Mouse (Mus musculus): ENCODE results near the gene Slc25a26. TPM values are rescaled to one million over a fixed set of nuclear protein-coding genes. Genes with fewer than 3 reads are reported as not detected.

Gene Slc25a26
- polyA plus RNA-seq, 1 experiment: 5.0 TPM

- H3K27me3 ChIP-seq (ENCODE audit: control insufficient read depth, insufficient read depth, low read length): no peaks in the 10 kb centered on the region
- H3K4me1 ChIP-seq (ENCODE audit: control insufficient read depth, insufficient read depth, insufficient read length, low read length): no peaks in the 10 kb centered on the region
- peaks cover 66% of the 10 kb centered on the region for H3K36me3 ChIP-seq (ENCODE audit: control insufficient read depth, insufficient read depth, low read length)
- 68% methylated on average over 5 of the region's 5 CpGs for WGBS
- H3K27ac ChIP-seq (ENCODE audit: insufficient read depth, low read depth, low read length): no peak overlapping the region
- TF ChIP-seq CTCF (IDR thresholded peaks at IDR 0.05; ENCODE audit: extremely low read depth, insufficient read length, insufficient replicate concordance, low read depth, low read length) (no peak), POLR2A (IDR thresholded peaks at IDR 0.05; ENCODE audit: low read depth, low read length) (no peak)
- H3K4me3 ChIP-seq (ENCODE audit: low read depth, low read length): no peak overlapping the region
Measured at GRCm38 (mm10) chr6:94625896-94626295, 125.8 kb downstream of the Slc25a26 start.

- Histone ChIP-seq H3K4me1 (ENCODE audit: control insufficient read depth, insufficient read depth, insufficient read length, low read length) (no peaks in the 10 kb centered on the region), H3K27me3 (ENCODE audit: control insufficient read depth, insufficient read depth, low read length) (no peaks in the 10 kb centered on the region), H3K36me3 (ENCODE audit: control insufficient read depth, insufficient read depth, low read length) (peaks cover 58% of the 10 kb centered on the region), H3K4me3 (ENCODE audit: low read depth, low read length) (no peak overlapping the region), H3K27ac (ENCODE audit: insufficient read depth, low read depth, low read length) (no peak overlapping the region)
- 40% methylated on average over 2 of the region's 2 CpGs for WGBS
- TF ChIP-seq CTCF (IDR thresholded peaks at IDR 0.05; ENCODE audit: extremely low read depth, insufficient read length, insufficient replicate concordance, low read depth, low read length) (no peak), POLR2A (IDR thresholded peaks at IDR 0.05; ENCODE audit: low read depth, low read length) (no peak)
Measured at GRCm38 (mm10) chr6:94626807-94627206, 126.7 kb downstream of the Slc25a26 start.

GRCm38 (mm10) chr6:94627714-94628595 is 127.8 kb downstream of the Slc25a26 start:
- no peak overlapping the region for H3K4me3 ChIP-seq (ENCODE audit: low read depth, low read length)
- peaks cover 51% of the 10 kb centered on the region for H3K36me3 ChIP-seq (ENCODE audit: control insufficient read depth, insufficient read depth, low read length)
- no peaks in the 10 kb centered on the region for H3K4me1 ChIP-seq (ENCODE audit: control insufficient read depth, insufficient read depth, insufficient read length, low read length)
- 71% methylated on average over 15 of the region's 15 CpGs for WGBS
- H3K27ac ChIP-seq (ENCODE audit: insufficient read depth, low read depth, low read length): no peak overlapping the region
- H3K27me3 ChIP-seq (ENCODE audit: control insufficient read depth, insufficient read depth, low read length): no peaks in the 10 kb centered on the region
- TF ChIP-seq CTCF (IDR thresholded peaks at IDR 0.05; ENCODE audit: extremely low read depth, insufficient read length, insufficient replicate concordance, low read depth, low read length): no peak

GRCm38 (mm10) chr6:94628787-94629186 is 128.7 kb downstream of the Slc25a26 start:
- Histone ChIP-seq H3K4me3 (ENCODE audit: low read depth, low read length) (no peak overlapping the region), H3K27me3 (ENCODE audit: control insufficient read depth, insufficient read depth, low read length) (no peaks in the 10 kb centered on the region), H3K36me3 (ENCODE audit: control insufficient read depth, insufficient read depth, low read length) (peaks cover 48% of the 10 kb centered on the region), H3K4me1 (ENCODE audit: control insufficient read depth, insufficient read depth, insufficient read length, low read length) (no peaks in the 10 kb centered on the region), H3K27ac (ENCODE audit: insufficient read depth, low read depth, low read length) (no peak overlapping the region)
- 43% methylated on average over 6 of the region's 6 CpGs for WGBS
- no peak for TF ChIP-seq POLR2A (IDR thresholded peaks at IDR 0.05; ENCODE audit: low read depth, low read length)
- no peak for TF ChIP-seq CTCF (IDR thresholded peaks at IDR 0.05; ENCODE audit: extremely low read depth, insufficient read length, insufficient replicate concordance, low read depth, low read length)

GRCm38 (mm10) chr6:94631051-94631778 is 131.1 kb downstream of the Slc25a26 start:
- Histone ChIP-seq H3K4me3 (ENCODE audit: low read depth, low read length) (no peak overlapping the region), H3K4me1 (ENCODE audit: control insufficient read depth, insufficient read depth, insufficient read length, low read length) (peaks cover 9% of the 10 kb centered on the region; the same call in 1 of the 2 replicates), H3K36me3 (ENCODE audit: control insufficient read depth, insufficient read depth, low read length) (peaks cover 30% of the 10 kb centered on the region), H3K27ac (ENCODE audit: insufficient read depth, low read depth, low read length) (0 out of 2 replicates have a peak overlapping the region, but pooled peaks have one; percentile 19), H3K27me3 (ENCODE audit: control insufficient read depth, insufficient read depth, low read length) (no peaks in the 10 kb centered on the region)
- WGBS: 67% methylated on average over 7 of the region's 7 CpGs
- no peak for TF ChIP-seq CTCF (IDR thresholded peaks at IDR 0.05; ENCODE audit: extremely low read depth, insufficient read length, insufficient replicate concordance, low read depth, low read length)
- TF ChIP-seq POLR2A (IDR thresholded peaks at IDR 0.05; ENCODE audit: low read depth, low read length): no peak

- peak overlapping the region; percentile 19; the same call in 1 of the 2 replicates for H3K27ac ChIP-seq (ENCODE audit: insufficient read depth, low read depth, low read length)
- WGBS: 81% methylated on average over 6 of the region's 6 CpGs
Measured at GRCm38 (mm10) chr6:94631779-94632082, 131.6 kb downstream of the Slc25a26 start.

GRCm38 (mm10) chr6:94634274-94634673 is 134.1 kb downstream of the Slc25a26 start:
- WGBS: 19% methylated on average over 4 of the region's 4 CpGs
- no peak overlapping the region for H3K27ac ChIP-seq (ENCODE audit: insufficient read depth, low read depth, low read length)
- no peak overlapping the region for H3K4me3 ChIP-seq (ENCODE audit: low read depth, low read length)
- no peak for TF ChIP-seq POLR2A (IDR thresholded peaks at IDR 0.05; ENCODE audit: low read depth, low read length)
- TF ChIP-seq CTCF (IDR thresholded peaks at IDR 0.05; ENCODE audit: extremely low read depth, insufficient read length, insufficient replicate concordance, low read depth, low read length): no peak
- H3K27me3 ChIP-seq (ENCODE audit: control insufficient read depth, insufficient read depth, low read length): no peaks in the 10 kb centered on the region
- peaks cover 6% of the 10 kb centered on the region for H3K36me3 ChIP-seq (ENCODE audit: control insufficient read depth, insufficient read depth, low read length)
- H3K4me1 ChIP-seq (ENCODE audit: control insufficient read depth, insufficient read depth, insufficient read length, low read length): peaks cover 16% of the 10 kb centered on the region; the same call in 1 of the 2 replicates

More at GRCm38 (mm10) chr6:94631779-94632082, 131.6 kb downstream of the Slc25a26 start:
- Histone ChIP-seq H3K4me1 (ENCODE audit: control insufficient read depth, insufficient read depth, insufficient read length, low read length) (peaks cover 11% of the 10 kb centered on the region; the same call in 1 of the 2 replicates), H3K27me3 (ENCODE audit: control insufficient read depth, insufficient read depth, low read length) (no peaks in the 10 kb centered on the region), H3K36me3 (ENCODE audit: control insufficient read depth, insufficient read depth, low read length) (peaks cover 26% of the 10 kb centered on the region), H3K4me3 (ENCODE audit: low read depth, low read length) (no peak overlapping the region)
- TF ChIP-seq POLR2A (IDR thresholded peaks at IDR 0.05; ENCODE audit: low read depth, low read length) (no peak), CTCF (IDR thresholded peaks at IDR 0.05; ENCODE audit: extremely low read depth, insufficient read length, insufficient replicate concordance, low read depth, low read length) (no peak)

Measured in small intestine, adult 2 months (tissue).